Mouse (Mus musculus): ENCODE data around the gene Shq1. TPM values are rescaled to one million over a fixed set of nuclear protein-coding genes. Genes with fewer than 3 reads are reported as not detected.

Gene Shq1
- total and polyA plus RNA-seq, 3 experiments: 12.5 to 19.7 (median 16.6) TPM

DNA sequence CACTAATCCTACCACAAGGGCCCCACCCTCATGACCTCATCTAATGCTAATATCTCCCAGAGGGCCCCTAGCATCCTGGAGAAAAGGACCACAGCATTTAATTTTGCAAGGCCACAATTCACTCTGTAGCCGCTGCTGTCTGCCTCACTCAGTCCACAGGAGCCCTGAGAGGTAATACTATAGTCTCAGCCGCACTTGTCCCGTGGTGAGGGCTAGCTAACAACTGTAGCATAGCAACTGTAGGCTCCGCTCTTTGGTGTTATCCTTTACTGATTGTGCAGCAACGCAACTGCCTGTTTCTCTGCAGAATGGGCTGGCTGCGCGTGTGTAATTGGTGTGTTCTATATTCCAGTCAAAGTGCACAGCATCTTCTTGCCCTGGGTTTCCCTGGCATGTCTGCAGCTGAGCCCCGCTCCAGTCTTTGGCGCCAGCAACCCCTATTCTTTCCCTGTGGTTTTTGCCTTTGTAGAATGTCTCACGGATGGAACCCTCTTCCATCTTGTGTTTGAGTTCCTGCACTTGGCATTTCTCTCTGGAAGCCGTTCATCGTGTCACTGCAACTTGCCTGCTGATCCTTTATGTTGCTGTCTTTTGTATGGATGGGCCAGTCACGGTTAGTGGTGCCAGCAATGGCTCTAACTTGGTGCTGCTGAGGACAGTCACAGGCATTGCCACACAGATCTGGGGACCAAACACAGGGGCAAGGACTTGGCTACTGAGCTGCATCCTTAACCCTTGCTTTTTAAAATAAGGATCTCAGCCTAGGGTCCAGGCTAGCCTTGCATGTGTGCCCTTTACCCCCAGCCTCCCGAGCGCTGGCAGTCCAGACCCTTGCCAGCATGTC, 128.6 kb downstream of the Shq1 start:
- TF ChIP-seq CTCF (IDR thresholded peaks at IDR 0.05; ENCODE audit: low read depth, low read length) (no peak), TAL1 (conservative IDR thresholded peaks at IDR 0.05; ENCODE audit: low read depth, low read length) (no peak), POLR2AphosphoS5 (IDR thresholded peaks at IDR 0.05; ENCODE audit: insufficient replicate concordance, low read depth, low read length) (no peak), GATA2 (IDR thresholded peaks at IDR 0.05; ENCODE audit: borderline replicate concordance, low read depth, low read length) (no peak), GATA1 (IDR thresholded peaks at IDR 0.05; ENCODE audit: borderline replicate concordance, low read length) (no peak)
- peaks cover 54% of the 10 kb centered on the region for H3K9me3 ChIP-seq (replicated peaks)
- H3K4me3 ChIP-seq (ENCODE audit: low read depth, low read length): no peak overlapping the region
- no peaks in the 10 kb centered on the region for H3K27me3 ChIP-seq (ENCODE audit: insufficient read depth, low read length)
- DNase-seq (ENCODE audit: low spot score) (no peak), ATAC-seq (ENCODE audit: extremely low read depth, insufficient number of reproducible peaks, low FRiP score, poor library complexity, severe bottlenecking) (no peak)
- no peaks in the 10 kb centered on the region for H3K4me1 ChIP-seq (ENCODE audit: insufficient read depth, low read depth, low read length)
- H3K36me3 ChIP-seq (replicated peaks): no peaks in the 10 kb centered on the region

- no peak overlapping the region for H3K4me3 ChIP-seq (ENCODE audit: low read depth, low read length)
- no peak for TF ChIP-seq TAL1 (conservative IDR thresholded peaks at IDR 0.05; ENCODE audit: low read depth, low read length)
- no peak for TF ChIP-seq GATA2 (IDR thresholded peaks at IDR 0.05; ENCODE audit: borderline replicate concordance, low read depth, low read length)
- no peak for TF ChIP-seq GATA1 (IDR thresholded peaks at IDR 0.05; ENCODE audit: borderline replicate concordance, low read length)
- no peak for TF ChIP-seq POLR2AphosphoS5 (IDR thresholded peaks at IDR 0.05; ENCODE audit: insufficient replicate concordance, low read depth, low read length)
- TF ChIP-seq CTCF (IDR thresholded peaks at IDR 0.05; ENCODE audit: low read depth, low read length): no peak
- H3K36me3 ChIP-seq (replicated peaks): no peaks in the 10 kb centered on the region
- no peak for ATAC-seq (ENCODE audit: extremely low read depth, insufficient number of reproducible peaks, low FRiP score, poor library complexity, severe bottlenecking)
- H3K4me1 ChIP-seq (ENCODE audit: insufficient read depth, low read depth, low read length): no peaks in the 10 kb centered on the region
- H3K27me3 ChIP-seq (ENCODE audit: insufficient read depth, low read length): no peaks in the 10 kb centered on the region
- no peak for DNase-seq (ENCODE audit: low spot score)
- peaks cover 61% of the 10 kb centered on the region for H3K9me3 ChIP-seq (replicated peaks)
These were observed 131.3 kb downstream of the Shq1 start for GRCm38 (mm10) chr6:100539698-100540097.

DNA sequence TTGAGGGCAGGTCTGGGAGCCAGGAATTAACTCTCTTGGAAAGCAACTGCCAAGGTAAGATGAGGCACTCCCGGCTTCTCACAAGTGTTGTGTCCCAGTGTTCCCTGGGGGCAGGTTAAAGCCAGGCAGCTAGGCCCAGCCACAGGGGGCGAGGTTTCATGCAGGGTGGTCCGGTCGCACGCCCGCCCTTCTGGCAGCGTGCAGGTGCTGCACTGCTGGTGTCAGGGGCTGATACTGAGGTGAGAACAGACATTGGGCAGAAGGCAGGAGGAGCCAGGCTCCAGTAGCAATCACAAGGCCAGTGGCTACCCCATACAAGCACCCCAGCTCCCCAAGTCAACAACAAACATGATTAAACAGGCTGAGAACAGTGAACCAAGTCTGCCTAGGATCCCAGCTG, 132.4 kb downstream of the Shq1 start:
- no peak for ATAC-seq (ENCODE audit: extremely low read depth, insufficient number of reproducible peaks, low FRiP score, poor library complexity, severe bottlenecking)
- Histone ChIP-seq H3K36me3 (replicated peaks) (no peaks in the 10 kb centered on the region), H3K4me3 (ENCODE audit: low read depth, low read length) (no peak overlapping the region), H3K27me3 (ENCODE audit: insufficient read depth, low read length) (no peaks in the 10 kb centered on the region), H3K9me3 (replicated peaks) (peaks cover 57% of the 10 kb centered on the region), H3K4me1 (ENCODE audit: insufficient read depth, low read depth, low read length) (no peaks in the 10 kb centered on the region)
- no peak for DNase-seq (ENCODE audit: low spot score)
- TF ChIP-seq GATA1 (IDR thresholded peaks at IDR 0.05; ENCODE audit: borderline replicate concordance, low read length) (no peak), TAL1 (conservative IDR thresholded peaks at IDR 0.05; ENCODE audit: low read depth, low read length) (no peak), GATA2 (IDR thresholded peaks at IDR 0.05; ENCODE audit: borderline replicate concordance, low read depth, low read length) (no peak), CTCF (IDR thresholded peaks at IDR 0.05; ENCODE audit: low read depth, low read length) (no peak), POLR2AphosphoS5 (IDR thresholded peaks at IDR 0.05; ENCODE audit: insufficient replicate concordance, low read depth, low read length) (no peak)

DNA sequence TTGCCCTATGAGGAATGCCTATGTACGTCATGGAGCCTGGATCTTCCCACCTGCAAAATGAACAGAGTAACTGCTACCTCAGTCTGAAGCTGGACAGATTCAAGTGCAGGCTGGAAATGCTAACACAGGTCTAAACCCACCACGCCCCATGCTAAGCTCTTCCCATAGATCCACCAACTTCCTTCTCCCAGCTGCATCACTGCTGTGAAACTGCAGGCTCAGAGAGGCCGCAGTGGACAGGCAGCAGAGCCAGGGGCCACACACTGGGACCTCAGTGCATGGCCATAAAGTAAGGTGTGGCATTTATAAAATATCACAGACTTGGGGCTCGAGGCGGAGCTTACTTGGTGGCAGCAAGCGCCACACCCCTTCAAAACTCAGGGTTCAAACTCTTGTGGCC, 133.0 kb downstream of the Shq1 start:
- no peaks in the 10 kb centered on the region for H3K4me1 ChIP-seq (ENCODE audit: insufficient read depth, low read depth, low read length)
- H3K9me3 ChIP-seq (replicated peaks): peaks cover 58% of the 10 kb centered on the region
- H3K27me3 ChIP-seq (ENCODE audit: insufficient read depth, low read length): no peaks in the 10 kb centered on the region
- DNase-seq (ENCODE audit: low spot score) (no peak), ATAC-seq (ENCODE audit: extremely low read depth, insufficient number of reproducible peaks, low FRiP score, poor library complexity, severe bottlenecking) (no peak)
- no peak overlapping the region for H3K4me3 ChIP-seq (ENCODE audit: low read depth, low read length)
- no peaks in the 10 kb centered on the region for H3K36me3 ChIP-seq (replicated peaks)
- no peak for TF ChIP-seq GATA2 (IDR thresholded peaks at IDR 0.05; ENCODE audit: borderline replicate concordance, low read depth, low read length)
- no peak for TF ChIP-seq CTCF (IDR thresholded peaks at IDR 0.05; ENCODE audit: low read depth, low read length)
- no peak for TF ChIP-seq GATA1 (IDR thresholded peaks at IDR 0.05; ENCODE audit: borderline replicate concordance, low read length)
- TF ChIP-seq TAL1 (conservative IDR thresholded peaks at IDR 0.05; ENCODE audit: low read depth, low read length): no peak
- TF ChIP-seq POLR2AphosphoS5 (IDR thresholded peaks at IDR 0.05; ENCODE audit: insufficient replicate concordance, low read depth, low read length): no peak

DNA sequence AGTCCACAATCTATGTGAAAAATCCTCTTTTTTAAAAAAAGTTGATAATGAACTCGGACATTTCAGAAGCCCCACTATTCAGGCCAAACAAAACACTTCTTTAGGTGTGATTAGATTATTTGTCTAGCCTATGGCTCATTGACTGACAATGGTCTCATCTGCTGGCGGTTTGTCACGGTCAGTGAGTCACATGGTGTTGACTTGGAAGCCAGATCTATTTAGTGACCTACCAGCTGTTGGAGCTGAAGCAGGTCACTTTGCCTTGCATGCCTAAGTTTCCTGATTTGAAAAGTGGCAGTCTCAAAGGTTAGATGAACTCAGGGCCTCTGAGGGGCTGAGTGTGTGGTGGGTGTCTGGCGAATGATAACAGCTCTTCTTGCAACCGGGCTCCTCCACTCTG, 133.9 kb downstream of the Shq1 start:
- no peak for TF ChIP-seq CTCF (IDR thresholded peaks at IDR 0.05; ENCODE audit: low read depth, low read length)
- TF ChIP-seq GATA1 (IDR thresholded peaks at IDR 0.05; ENCODE audit: borderline replicate concordance, low read length): no peak
- TF ChIP-seq TAL1 (conservative IDR thresholded peaks at IDR 0.05; ENCODE audit: low read depth, low read length): no peak
- TF ChIP-seq POLR2AphosphoS5 (IDR thresholded peaks at IDR 0.05; ENCODE audit: insufficient replicate concordance, low read depth, low read length): no peak
- TF ChIP-seq GATA2 (IDR thresholded peaks at IDR 0.05; ENCODE audit: borderline replicate concordance, low read depth, low read length): no peak
- Histone ChIP-seq H3K9me3 (replicated peaks) (peaks cover 57% of the 10 kb centered on the region), H3K4me3 (ENCODE audit: low read depth, low read length) (no peak overlapping the region), H3K4me1 (ENCODE audit: insufficient read depth, low read depth, low read length) (no peaks in the 10 kb centered on the region), H3K36me3 (replicated peaks) (no peaks in the 10 kb centered on the region), H3K27me3 (ENCODE audit: insufficient read depth, low read length) (no peaks in the 10 kb centered on the region)
- no peak for ATAC-seq (ENCODE audit: extremely low read depth, insufficient number of reproducible peaks, low FRiP score, poor library complexity, severe bottlenecking)
- DNase-seq (ENCODE audit: low spot score): no peak

DNA sequence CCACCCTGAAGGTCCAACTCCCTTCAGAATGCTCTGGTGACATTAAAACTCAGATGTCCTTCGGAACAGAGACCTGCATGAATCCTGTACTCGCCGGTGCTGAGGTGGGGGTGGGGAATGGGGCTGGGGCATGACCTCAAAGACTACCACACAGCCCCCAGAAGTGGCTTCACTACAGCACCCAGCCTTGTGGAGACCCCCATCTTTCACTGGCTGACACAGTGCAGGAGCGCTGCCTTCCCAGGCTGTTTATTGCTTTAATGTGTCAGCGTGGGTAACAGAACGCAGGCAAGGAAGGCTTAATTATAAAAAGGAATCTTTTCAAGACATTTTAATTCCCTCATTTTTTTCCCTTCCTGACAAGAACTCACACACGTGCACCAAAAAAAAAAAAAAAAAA, 137.6 kb downstream of the Shq1 start:
- TF ChIP-seq CTCF (IDR thresholded peaks at IDR 0.05; ENCODE audit: low read depth, low read length) (no peak), GATA2 (IDR thresholded peaks at IDR 0.05; ENCODE audit: borderline replicate concordance, low read depth, low read length) (no peak), GATA1 (IDR thresholded peaks at IDR 0.05; ENCODE audit: borderline replicate concordance, low read length) (no peak), POLR2AphosphoS5 (IDR thresholded peaks at IDR 0.05; ENCODE audit: insufficient replicate concordance, low read depth, low read length) (no peak), TAL1 (conservative IDR thresholded peaks at IDR 0.05; ENCODE audit: low read depth, low read length) (no peak)
- ATAC-seq (ENCODE audit: extremely low read depth, insufficient number of reproducible peaks, low FRiP score, poor library complexity, severe bottlenecking): no peak
- peaks cover 50% of the 10 kb centered on the region for H3K9me3 ChIP-seq (replicated peaks)
- no peaks in the 10 kb centered on the region for H3K36me3 ChIP-seq (replicated peaks)
- no peaks in the 10 kb centered on the region for H3K4me1 ChIP-seq (ENCODE audit: insufficient read depth, low read depth, low read length)
- H3K27me3 ChIP-seq (ENCODE audit: insufficient read depth, low read length): no peaks in the 10 kb centered on the region
- no peak for DNase-seq (ENCODE audit: low spot score)
- no peak overlapping the region for H3K4me3 ChIP-seq (ENCODE audit: low read depth, low read length)

Measured in G1E (cell line).